Mouse (Mus musculus): Measurements from ENCODE around the gene Spi1.

DNA sequence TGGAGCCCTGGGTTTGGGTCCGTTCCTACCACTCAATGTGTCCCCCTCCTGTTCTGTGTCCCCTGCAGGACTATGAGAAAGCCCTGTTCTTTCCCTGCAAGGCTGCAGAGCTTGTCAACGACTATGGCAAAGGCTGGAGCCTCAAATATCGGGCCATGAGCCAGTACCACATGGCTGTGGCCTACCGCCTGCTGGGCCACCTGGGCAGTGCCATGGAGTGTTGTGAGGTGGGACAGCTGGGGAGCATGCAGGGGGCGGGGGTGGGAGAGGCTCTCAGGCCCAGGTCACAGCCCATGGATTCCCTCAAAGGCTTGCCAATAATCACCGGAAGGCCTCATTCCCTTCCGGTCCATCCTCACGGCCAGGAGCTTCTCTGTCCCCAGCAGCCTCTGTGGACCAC, 40.4 kb upstream of the Spi1 start:
- TF ChIP-seq POLR2A (IDR thresholded peaks at IDR 0.05; ENCODE audit: borderline replicate concordance, control insufficient read depth, low read depth, low read length) = no peak
- TF ChIP-seq CTCF (IDR thresholded peaks at IDR 0.05; ENCODE audit: control insufficient read depth, insufficient read depth, low read length) = no peak

Measured in bone marrow, adult 2 months (tissue).